Comparison of ENCODE assay signal across 25 mouse cellular contexts in the genomic region with DNA sequence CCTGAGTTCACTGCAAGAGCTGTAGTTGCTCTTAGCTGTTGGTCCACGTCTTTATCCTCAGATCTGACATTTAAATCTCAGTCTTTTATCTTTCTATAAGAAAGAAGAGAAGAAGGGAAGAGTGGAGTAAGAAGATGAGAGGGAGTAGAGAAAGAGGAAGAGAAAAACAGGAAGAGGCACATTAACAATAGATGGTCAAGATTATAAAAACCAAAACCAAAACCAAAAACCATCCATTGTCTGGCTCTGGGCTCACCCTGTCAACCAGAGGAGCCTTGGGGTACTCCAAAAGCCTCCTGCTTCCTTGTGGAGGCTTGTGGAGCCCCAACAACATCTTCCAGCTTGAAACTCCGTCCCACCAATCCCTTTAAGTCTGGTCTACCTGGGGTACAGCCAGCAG.
"Had no signal": no experiment of that assay in that cellular context is flagged by ENCODE, and none has a peak within 500 bp of the region (broad histone marks: within the 10 kb centered on the region; RNA-seq: fewer than 3 reads in every experiment).

No protein-coding gene starts in this region.

- H3K4me1 ChIP-seq: liver, embryonic 12.5 days had no signal

- DNase-seq: gastrocnemius, adult 2 months; gastrocnemius, postnatal 10 days; gastrocnemius, postnatal 25 days; heart, postnatal 14 days; heart, postnatal 36 days; kidney, adult 18-20 months; kidney, postnatal 10 days; kidney, postnatal 25 days; layer of hippocampus, adult 9-11 months; layer of hippocampus, postnatal 36 days; left cerebral cortex, postnatal 4 days had no signal

- H3K4me3 ChIP-seq: gastrocnemius, adult 2 months; heart, adult 2 months; heart, embryonic 13.5 days; heart, embryonic 15.5 days; hindbrain, embryonic 10.5 days; hindbrain, embryonic 12.5 days; intestine, embryonic 15.5 days; layer of hippocampus, adult 2 months; limb, embryonic 13.5 days; limb, embryonic 15.5 days; liver, embryonic 12.5 days had no signal

- H3K36me3 ChIP-seq: heart, embryonic 13.5 days; heart, embryonic 15.5 days; hindbrain, embryonic 10.5 days; hindbrain, embryonic 12.5 days; intestine, embryonic 15.5 days; limb, embryonic 13.5 days; limb, embryonic 15.5 days; liver, embryonic 12.5 days had no signal

- H3K27me3 ChIP-seq: heart, embryonic 13.5 days; heart, embryonic 15.5 days; intestine, embryonic 15.5 days; limb, embryonic 13.5 days; limb, embryonic 15.5 days; liver, embryonic 12.5 days had no signal

- H3K27ac ChIP-seq: gastrocnemius, adult 2 months; heart, adult 2 months; heart, embryonic 13.5 days; heart, embryonic 15.5 days; hindbrain, embryonic 10.5 days; hindbrain, embryonic 12.5 days; hindbrain, embryonic 14.5 days; intestine, embryonic 15.5 days; layer of hippocampus, adult 2 months; limb, embryonic 13.5 days; limb, embryonic 15.5 days; liver, embryonic 12.5 days had no signal

- ATAC-seq: hindbrain, embryonic 16.5 days; inflammation-experienced regulatory T-cells, adult 6 months; intestine, embryonic 15.5 days; intestine, postnatal 0 days; liver, embryonic 12.5 days had no signal
